Mouse (Mus musculus) heart, postnatal 0 days (tissue): Measurements from ENCODE around the gene Olfr1391. TPM values are rescaled to one million over a fixed set of nuclear protein-coding genes. Genes with fewer than 3 reads are reported as not detected.
"Not testable (repeated sequence)": the region's sequence is repeated elsewhere in the genome, so short reads cannot be mapped to it uniquely, and the experiment has no call there.

ENCODE experiments used
- ATAC-seq: fragments of 200-750 bp; cut with Nextera tagmentation; 2 replicates; pipeline ENCODE4 v1.8.0; 2017; ENCODE audit warnings: low read depth, moderate number of reproducible peaks, moderate library complexity; ENCODE audit not compliant: insufficient read depth
- DNase-seq: peaks from one replicate; pipeline ENCODE4 v3.0.0-alpha.2; 2016; ENCODE audit warnings: low spot score
- H3K27ac ChIP-seq: fragments of 300-500 bp; sonication (generic); 2 replicates; pipeline ENCODE4 v1.5.1; 2014; ENCODE audit warnings: low read depth, mild to moderate bottlenecking
- H3K27me3 ChIP-seq: fragments of 300-500 bp; sonication (generic); 2 replicates; pipeline ENCODE4 v1.6.1; 2014; ENCODE audit warnings: low read length, mixed read lengths; ENCODE audit not compliant: control insufficient read depth, insufficient read depth
- H3K36me3 ChIP-seq: fragments of 300-500 bp; sonication (generic); replicated peaks from 2 replicates; pipeline ENCODE4 v1.6.1; 2014; ENCODE audit warnings: low read length, mixed read lengths; ENCODE audit not compliant: control insufficient read depth, insufficient read depth
- H3K4me1 ChIP-seq: fragments of 300-500 bp; sonication (generic); 2 replicates; pipeline ENCODE4 v1.6.1; 2014; ENCODE audit warnings: antibody characterized with exemption; ENCODE audit not compliant: control insufficient read depth, insufficient read depth
- H3K4me2 ChIP-seq: fragments of 300-500 bp; sonication (generic); 2 replicates; pipeline ENCODE4 v1.6.1; 2014; ENCODE audit warnings: low read depth, mild to moderate bottlenecking, low read length, moderate library complexity
- H3K4me3 ChIP-seq: fragments of 300-500 bp; sonication (generic); 2 replicates; pipeline ENCODE4 v1.5.1; 2014; ENCODE audit warnings: low read depth, low read length
- H3K9ac ChIP-seq: fragments of 300-500 bp; sonication (generic); replicated peaks from 2 replicates; pipeline ENCODE4 v1.6.1; 2014; ENCODE audit warnings: low read depth, low read length, mixed read lengths
- H3K9me3 ChIP-seq: fragments of 300-500 bp; sonication (generic); replicated peaks from 2 replicates; pipeline ENCODE4 v1.6.1; 2016; ENCODE audit warnings: low read length; ENCODE audit not compliant: control insufficient read depth
- CTCF ChIP-seq: IDR thresholded peaks from 2 replicates; pipeline ENCODE4 v1.5.1; 2016; ENCODE audit warnings: antibody characterized with exemption, control low read depth, low read depth
- EP300 ChIP-seq: IDR thresholded peaks from 2 replicates; pipeline ENCODE4 v1.6.1; 2016; ENCODE audit warnings: antibody characterized with exemption, low read depth
- WGBS: fragments of 180-500 bp; shearing (Covaris S2); extraction: QIAGEN DNeasy Blood & Tissue Kit; methylation state at CpG from one replicate; pipeline ENCODE4 v1.1.7; 2014; 5-methylcytosine and 5-hydroxymethylcytosine counted together
- polyA plus RNA-seq: library from polyadenylated mRNA; unstranded; fragments of >200 nt; fragmentation: Nextera tagmentation; extraction: Ambion mirVana; gene quantifications from 2 replicates; pipeline ENCODE4 v1.2.1, GENCODE M21; 2015
- total RNA-seq: library from RNA; depleted of rRNA; stranded (reverse); fragments of >200 nt; gene quantifications from 2 replicates; pipeline ENCODE4 v1.2.3, GENCODE M21; 2014; ENCODE audit warnings: low replicate concordance; rRNA removed

Gene Olfr1391
- total and polyA plus RNA-seq, 2 experiments from 2014 or later, result not detected

DNA sequence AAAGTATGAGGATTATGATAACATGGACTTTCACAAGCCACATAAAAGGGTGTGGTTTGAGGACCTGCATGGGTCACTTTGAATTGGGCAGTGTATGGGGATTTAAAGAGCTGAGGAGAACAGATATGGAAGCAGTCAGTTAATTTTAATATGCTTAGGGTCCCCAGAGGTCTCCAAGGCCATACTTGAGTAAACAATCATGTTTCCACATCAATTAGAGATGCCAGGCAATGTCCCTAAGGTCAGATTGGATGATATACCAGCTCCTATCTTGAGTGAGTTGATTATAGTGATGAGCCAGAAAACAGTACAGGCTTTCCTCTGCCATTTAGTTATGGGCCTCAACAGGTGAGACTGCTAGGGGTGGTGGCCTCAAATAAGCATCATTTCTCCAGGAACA is 18.1 kb upstream of the Olfr1391 start, which contains the start of gene Olfr10:
Gene Olfr10, plus strand, starts transcription at position 301 of the 400 bp plus-strand sequence.
- no peaks in the 10 kb centered on the region for H3K27me3 ChIP-seq
- no peak for TF ChIP-seq EP300
- TF ChIP-seq CTCF, result no peak
- no peaks in the 10 kb centered on the region for H3K9me3 ChIP-seq
- no peaks in the 10 kb centered on the region for H3K36me3 ChIP-seq
- no peak for DNase-seq
- no peaks in the 10 kb centered on the region for H3K4me1 ChIP-seq
- no peak within 1 kb of the TSS for H3K4me2 ChIP-seq
- H3K9ac ChIP-seq, result no peak within 1 kb of the TSS
- ATAC-seq, result no peak
- no peak within 1 kb of the TSS for H3K4me3 ChIP-seq
- H3K27ac ChIP-seq, result no peak within 1 kb of the TSS

DNA sequence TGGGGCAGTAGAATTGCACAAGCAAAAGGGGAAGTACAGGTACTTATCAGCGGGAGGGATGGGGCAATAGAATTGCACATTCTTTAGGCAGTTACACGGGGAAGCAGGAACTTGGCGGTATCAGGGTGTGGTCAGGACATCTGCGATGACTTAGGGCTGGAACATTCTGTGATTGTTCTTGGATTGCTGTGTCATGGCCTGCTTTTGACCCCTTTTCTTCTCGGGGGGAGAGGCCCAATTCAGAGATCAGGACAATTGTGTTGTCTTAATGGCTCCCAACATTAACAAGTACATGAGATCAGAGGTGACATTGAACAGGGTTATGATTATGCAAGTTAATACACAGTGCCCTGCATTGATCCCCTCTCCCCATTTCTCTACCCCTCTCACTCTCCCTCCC is 14.0 kb upstream of the Olfr1391 start:
- H3K4me2 ChIP-seq, H3K4me3 ChIP-seq, ATAC-seq, DNase-seq, H3K27me3 ChIP-seq, H3K4me1 ChIP-seq, H3K36me3 ChIP-seq, H3K27ac ChIP-seq, H3K9me3 ChIP-seq, H3K9ac ChIP-seq: not testable (repeated sequence)
- 64% methylated on average over 5 of the region's 5 CpGs for WGBS

- Histone ChIP-seq H3K4me1 (no peaks in the 10 kb centered on the region), H3K36me3 (no peaks in the 10 kb centered on the region), H3K27ac (no peak overlapping the region), H3K4me3 (no peak overlapping the region), H3K9me3 (no peaks in the 10 kb centered on the region), H3K4me2 (no peak overlapping the region), H3K27me3 (no peaks in the 10 kb centered on the region), H3K9ac (no peak overlapping the region)
- WGBS, result 71% methylated on average over 3 of the region's 3 CpGs
- ATAC-seq (no peak), DNase-seq (no peak)
- no peak for TF ChIP-seq CTCF
- no peak for TF ChIP-seq EP300
Measured at GRCm38 (mm10) chr11:49326726-49327125, 4.2 kb downstream of the Olfr1391 start.

GRCm38 (mm10) chr11:49329686-49330085 is 7.1 kb downstream of the Olfr1391 start:
- Histone ChIP-seq H3K27me3 (no peaks in the 10 kb centered on the region), H3K4me3 (no peak overlapping the region), H3K9ac (no peak overlapping the region), H3K36me3 (no peaks in the 10 kb centered on the region), H3K27ac (no peak overlapping the region), H3K4me1 (no peaks in the 10 kb centered on the region), H3K4me2 (no peak overlapping the region), H3K9me3 (no peaks in the 10 kb centered on the region)
- ATAC-seq, result no peak
- WGBS, result 53% methylated on average over 1 of the region's 1 CpGs
- TF ChIP-seq EP300, result no peak
- TF ChIP-seq CTCF, result no peak
- no peak for DNase-seq

GRCm38 (mm10) chr11:49334888-49335287 is 12.3 kb downstream of the Olfr1391 start, which contains the start of gene Olfr1390:
Olfr1390 (plus strand) TSS chr11:49335188.
- 52% methylated on average over 1 of the region's 1 CpGs for WGBS
- no peak for TF ChIP-seq EP300
- no peak for TF ChIP-seq CTCF
- Histone ChIP-seq H3K27me3 (no peaks in the 10 kb centered on the region), H3K9me3 (no peaks in the 10 kb centered on the region), H3K9ac (no peak within 1 kb of the TSS), H3K4me2 (no peak within 1 kb of the TSS), H3K36me3 (no peaks in the 10 kb centered on the region), H3K4me1 (no peaks in the 10 kb centered on the region), H3K27ac (no peak within 1 kb of the TSS), H3K4me3 (no peak within 1 kb of the TSS)
- no peak for DNase-seq
- no peak for ATAC-seq

- DNase-seq (no peak), ATAC-seq (no peak)
Measured at GRCm38 (mm10) chr11:49337150-49337832, 14.7 kb downstream of the Olfr1391 start.

More at GRCm38 (mm10) chr11:49337150-49337832, 14.7 kb downstream of the Olfr1391 start:
- Histone ChIP-seq H3K9ac (no peak overlapping the region), H3K27me3 (no peaks in the 10 kb centered on the region), H3K4me2 (no peak overlapping the region), H3K4me1 (no peaks in the 10 kb centered on the region), H3K36me3 (no peaks in the 10 kb centered on the region), H3K4me3 (no peak overlapping the region), H3K9me3 (no peaks in the 10 kb centered on the region), H3K27ac (no peak overlapping the region)
- 49% methylated on average over 4 of the region's 4 CpGs for WGBS
- no peak for TF ChIP-seq CTCF
- no peak for TF ChIP-seq EP300

Other genes with a start within 250 kb of the Olfr1391 start
- 2.0 and 2.1 TPM in 2 replicates for gene Ifi47, start 246.2 kb upstream of the Olfr1391 start, total RNA-seq
- gene Ifi47, start 246.2 kb upstream of the Olfr1391 start, polyA plus RNA-seq, result 1.4 and 1.8 TPM in 2 replicates
- 20.3 TPM in 1 of 2 replicates, not detected in the other for gene Olfr1396, start 207.9 kb upstream of the Olfr1391 start, total RNA-seq
- 0.45 and 0.59 TPM in 2 replicates for gene Olfr1396, start 207.9 kb upstream of the Olfr1391 start, polyA plus RNA-seq
- gene Olfr1395, start 180.5 kb upstream of the Olfr1391 start, total RNA-seq, result not detected in 2 replicates
- gene Olfr1395, start 180.5 kb upstream of the Olfr1391 start, polyA plus RNA-seq, result not detected in 2 replicates
- not detected in 2 replicates for gene Olfr1394, start 168.4 kb upstream of the Olfr1391 start, total RNA-seq
- not detected in 2 replicates for gene Olfr1394, start 168.4 kb upstream of the Olfr1391 start, polyA plus RNA-seq
- 14.5 and 33.4 TPM in 2 replicates for gene Btnl9, start 135.6 kb upstream of the Olfr1391 start, total RNA-seq
- gene Btnl9, start 135.6 kb upstream of the Olfr1391 start, polyA plus RNA-seq, result 11.2 and 12.2 TPM in 2 replicates
- 7.4 and 22.9 TPM in 2 replicates for gene Zfp62, start 119.5 kb upstream of the Olfr1391 start, total RNA-seq
- 19.0 and 20.4 TPM in 2 replicates for gene Zfp62, start 119.5 kb upstream of the Olfr1391 start, polyA plus RNA-seq
- 115 and 163 TPM in 2 replicates for gene Mgat1, start 78.6 kb upstream of the Olfr1391 start, total RNA-seq
- 42.3 and 45.7 TPM in 2 replicates for gene Mgat1, start 78.6 kb upstream of the Olfr1391 start, polyA plus RNA-seq
- not detected in 2 replicates for gene Olfr1393, start 44.4 kb upstream of the Olfr1391 start, total RNA-seq
- gene Olfr1393, start 44.4 kb upstream of the Olfr1391 start, polyA plus RNA-seq, result 0.19 and 0.30 TPM in 2 replicates
- not detected in 2 replicates for gene Olfr1392, start 37.5 kb upstream of the Olfr1391 start, total RNA-seq
- not detected in 2 replicates for gene Olfr1392, start 37.5 kb upstream of the Olfr1391 start, polyA plus RNA-seq
- not detected in 2 replicates for gene Olfr10, start 18.0 kb upstream of the Olfr1391 start, total RNA-seq
- gene Olfr10, start 18.0 kb upstream of the Olfr1391 start, polyA plus RNA-seq, result not detected in 2 replicates
- gene Olfr1390, start 12.4 kb downstream of the Olfr1391 start, total RNA-seq, result not detected in 2 replicates
- gene Olfr1390, start 12.4 kb downstream of the Olfr1391 start, polyA plus RNA-seq, result not detected in 2 replicates
- not detected in 2 replicates for gene Olfr1389, start 100.3 kb downstream of the Olfr1391 start, total RNA-seq
- not detected in 2 replicates for gene Olfr1389, start 100.3 kb downstream of the Olfr1391 start, polyA plus RNA-seq
- not detected in 2 replicates for gene Olfr1388, start 113.9 kb downstream of the Olfr1391 start, total RNA-seq
- gene Olfr1388, start 113.9 kb downstream of the Olfr1391 start, polyA plus RNA-seq, result not detected in 2 replicates
- gene Olfr1387, start 132.6 kb downstream of the Olfr1391 start, total RNA-seq, result not detected in 2 replicates
- gene Olfr1387, start 132.6 kb downstream of the Olfr1391 start, polyA plus RNA-seq, result not detected in 2 replicates
- not detected in 2 replicates for gene Olfr1386, start 142.3 kb downstream of the Olfr1391 start, total RNA-seq
- not detected in 2 replicates for gene Olfr1386, start 142.3 kb downstream of the Olfr1391 start, polyA plus RNA-seq
- not detected in 2 replicates for gene Olfr1385, start 166.3 kb downstream of the Olfr1391 start, total RNA-seq
- not detected in 2 replicates for gene Olfr1385, start 166.3 kb downstream of the Olfr1391 start, polyA plus RNA-seq
- gene Olfr1384, start 184.0 kb downstream of the Olfr1391 start, total RNA-seq, result not detected in 2 replicates
- not detected in 2 replicates for gene Olfr1384, start 184.0 kb downstream of the Olfr1391 start, polyA plus RNA-seq
- not detected in 2 replicates for gene Olfr1383, start 196.9 kb downstream of the Olfr1391 start, total RNA-seq
- not detected in 2 replicates for gene Olfr1383, start 196.9 kb downstream of the Olfr1391 start, polyA plus RNA-seq
- not detected in 2 replicates for gene Olfr1382, start 205.5 kb downstream of the Olfr1391 start, total RNA-seq
- not detected in 2 replicates for gene Olfr1382, start 205.5 kb downstream of the Olfr1391 start, polyA plus RNA-seq
- gene Olfr1381, start 220.7 kb downstream of the Olfr1391 start, total RNA-seq, result not detected in 2 replicates
- not detected in 2 replicates for gene Olfr1381, start 220.7 kb downstream of the Olfr1391 start, polyA plus RNA-seq
- not detected in 2 replicates for gene Olfr1380, start 234.1 kb downstream of the Olfr1391 start, total RNA-seq
- gene Olfr1380, start 234.1 kb downstream of the Olfr1391 start, polyA plus RNA-seq, result not detected in 2 replicates